Mouse (Mus musculus): ENCODE measurements around the gene Tbx3.

The Tbx3 gene

GRCm38 (mm10) chr5:119670566-119671108 lies at the start of gene Tbx3:
TSS of gene Tbx3 (plus strand) at chr5:119670669.
- DNase-seq, result peak; percentile 96

DNA sequence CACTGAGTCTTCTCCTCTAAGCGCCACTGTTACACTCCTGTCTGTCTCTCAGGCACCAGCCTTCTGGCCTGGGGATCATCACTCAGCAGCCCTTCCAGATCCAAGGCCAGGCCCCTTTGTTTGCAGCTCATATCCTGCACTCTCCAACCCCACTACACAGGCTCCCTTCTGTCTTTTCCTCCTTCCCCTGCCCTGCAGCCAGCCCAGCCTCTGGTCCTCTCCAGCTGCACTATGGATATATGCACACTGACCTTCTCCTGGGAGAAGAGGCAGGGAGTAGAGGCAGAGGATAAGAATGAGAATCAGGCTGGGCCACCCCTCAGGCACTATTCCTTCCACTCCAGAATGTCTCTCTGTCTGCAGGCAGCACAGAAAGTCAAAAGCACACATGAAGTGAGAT lies 48.4 kb upstream of the Tbx3 start:
- no peak for DNase-seq

DNA sequence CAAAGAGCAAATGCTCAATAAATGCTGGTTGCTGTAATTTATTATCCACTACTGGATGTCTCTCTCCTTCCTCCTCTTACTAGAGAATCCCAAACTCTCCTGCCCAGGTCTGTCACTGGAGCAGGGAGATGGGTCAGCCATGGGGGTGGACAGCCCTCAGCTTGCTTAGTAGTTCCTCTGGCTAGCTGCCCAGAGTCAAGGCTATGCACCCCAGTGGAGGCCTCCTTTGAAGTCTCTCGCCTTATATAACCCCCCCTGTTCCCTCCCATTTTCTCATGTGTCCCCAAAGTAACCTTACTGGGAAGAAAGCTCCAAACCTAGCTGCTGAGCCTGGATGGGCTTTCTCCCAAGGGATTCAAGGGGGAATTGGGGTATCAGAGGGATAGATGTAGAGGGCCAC lies 45.9 kb upstream of the Tbx3 start:
- no peak for DNase-seq

DNA sequence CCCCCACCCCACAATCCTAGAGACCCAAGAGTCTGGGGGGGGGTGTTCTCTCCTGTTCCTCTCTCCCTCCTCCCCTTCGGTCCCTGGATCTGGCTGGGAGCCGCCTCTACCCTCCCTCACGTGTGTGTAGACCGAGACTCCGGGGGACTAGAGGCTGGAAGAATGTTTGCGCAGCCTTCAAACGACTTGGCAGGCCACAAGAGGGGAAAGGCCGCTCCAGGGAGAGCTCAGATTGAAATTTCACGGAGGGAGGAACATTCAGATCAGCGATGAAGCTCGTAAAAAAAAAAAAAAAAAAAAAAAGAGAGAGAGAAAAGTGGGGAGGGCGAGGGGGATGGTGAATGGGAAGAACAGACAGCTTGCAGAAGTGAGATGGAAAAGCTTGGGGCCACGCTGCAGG lies 44.9 kb upstream of the Tbx3 start:
- no peak for DNase-seq

- DNase-seq, result no peak
Observed at GRCm38 (mm10) chr5:119626154-119626553, 44.3 kb upstream of the Tbx3 start.

- DNase-seq, result no peak
Observed at GRCm38 (mm10) chr5:119626662-119627061, 43.8 kb upstream of the Tbx3 start.

DNA sequence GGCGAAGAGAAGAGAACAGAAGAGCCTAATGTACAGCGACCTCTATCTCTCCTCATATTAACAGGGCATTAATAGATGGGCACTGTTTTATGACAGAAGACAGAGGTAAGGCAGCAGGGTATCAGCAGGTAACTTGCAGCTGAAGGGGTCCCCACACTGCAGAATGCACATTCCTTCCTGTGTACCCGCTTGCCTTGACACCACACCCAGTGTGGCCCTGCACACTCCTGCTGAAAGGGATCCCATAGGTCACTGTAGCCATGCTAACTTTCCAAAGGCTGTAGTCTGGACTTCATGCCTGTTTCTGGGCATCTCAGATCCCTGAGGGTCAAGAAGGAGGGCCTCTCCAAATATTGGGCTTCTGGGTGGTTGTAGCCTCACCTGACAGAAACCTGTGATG lies 42.4 kb upstream of the Tbx3 start:
- no peak for DNase-seq

- peak; percentile 56 for DNase-seq
Observed at GRCm38 (mm10) chr5:119628746-119629327, 41.6 kb upstream of the Tbx3 start.

- DNase-seq, result no peak
Observed at GRCm38 (mm10) chr5:119633581-119633980, 36.9 kb upstream of the Tbx3 start.

DNA sequence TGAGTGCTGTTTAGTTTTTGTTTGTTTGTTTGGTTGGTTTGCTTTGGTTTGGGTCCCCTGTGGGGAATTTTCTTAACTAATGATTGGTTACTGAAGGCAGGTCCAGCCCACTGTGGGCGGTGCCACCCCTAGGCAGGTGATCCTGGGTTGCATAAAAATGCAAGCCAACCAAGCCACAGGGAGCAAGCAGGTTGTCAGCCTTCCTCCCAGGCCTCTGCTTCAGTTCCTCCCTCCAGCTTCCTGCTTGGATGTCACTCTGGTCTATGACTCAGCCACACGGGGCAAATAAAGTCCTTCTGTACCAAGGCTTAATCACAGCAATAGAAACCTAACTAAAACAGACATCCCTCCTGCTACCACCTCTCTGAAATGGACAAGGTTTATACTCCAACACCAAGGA lies 35.6 kb upstream of the Tbx3 start:
- DNase-seq, result no peak

- DNase-seq, result no peak
Observed at GRCm38 (mm10) chr5:119638300-119638699, 32.2 kb upstream of the Tbx3 start.

DNA sequence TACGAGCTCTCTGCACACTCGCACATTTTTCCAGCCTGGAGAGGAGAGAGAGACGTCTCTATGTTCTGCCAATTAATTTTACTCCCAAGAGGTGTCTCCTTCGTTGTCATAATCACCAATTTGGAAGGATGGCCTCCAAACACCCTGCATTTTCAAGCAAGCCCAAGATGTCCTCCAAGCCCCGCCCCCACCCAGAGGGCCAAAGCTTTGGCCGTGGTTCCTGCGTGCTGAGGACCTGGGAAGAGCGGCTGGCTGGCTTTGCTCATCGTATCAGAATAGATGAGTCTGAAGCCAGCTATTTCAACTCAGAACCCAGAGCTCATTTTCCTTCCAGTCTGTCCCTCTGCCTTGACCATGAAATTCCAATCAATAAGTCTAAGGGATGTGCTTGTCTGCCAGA lies 29.4 kb upstream of the Tbx3 start:
- DNase-seq, result no peak

GRCm38 (mm10) chr5:119641714-119642113 lies 28.8 kb upstream of the Tbx3 start:
- DNase-seq, result peak; percentile 44

- DNase-seq, result no peak
Observed at GRCm38 (mm10) chr5:119646965-119647364, 23.5 kb upstream of the Tbx3 start.

- no peak for DNase-seq
Observed at GRCm38 (mm10) chr5:119651135-119651965, 19.1 kb upstream of the Tbx3 start.

DNA sequence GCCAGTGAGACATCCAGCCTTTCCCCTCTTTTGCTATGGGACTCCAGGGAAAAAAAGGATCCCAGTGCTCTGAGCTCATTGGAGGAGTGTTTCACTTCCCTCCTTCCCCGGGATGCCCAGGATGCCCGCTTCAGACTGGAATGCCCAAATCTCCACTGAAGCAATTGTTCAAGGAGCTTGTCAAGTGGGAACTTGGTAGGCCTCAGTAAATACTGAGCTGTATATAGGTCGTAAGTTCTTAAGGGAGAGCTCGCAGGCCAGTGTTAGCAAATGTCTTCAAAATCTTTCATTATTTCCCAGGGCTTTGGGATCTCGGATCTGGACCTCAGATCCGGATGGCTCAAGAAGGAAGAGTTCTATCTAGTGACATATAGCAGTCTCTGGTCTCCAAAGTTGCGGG lies 14.1 kb upstream of the Tbx3 start:
- DNase-seq, result no peak

GRCm38 (mm10) chr5:119656856-119657255 lies 13.6 kb upstream of the Tbx3 start:
- DNase-seq, result no peak

DNA sequence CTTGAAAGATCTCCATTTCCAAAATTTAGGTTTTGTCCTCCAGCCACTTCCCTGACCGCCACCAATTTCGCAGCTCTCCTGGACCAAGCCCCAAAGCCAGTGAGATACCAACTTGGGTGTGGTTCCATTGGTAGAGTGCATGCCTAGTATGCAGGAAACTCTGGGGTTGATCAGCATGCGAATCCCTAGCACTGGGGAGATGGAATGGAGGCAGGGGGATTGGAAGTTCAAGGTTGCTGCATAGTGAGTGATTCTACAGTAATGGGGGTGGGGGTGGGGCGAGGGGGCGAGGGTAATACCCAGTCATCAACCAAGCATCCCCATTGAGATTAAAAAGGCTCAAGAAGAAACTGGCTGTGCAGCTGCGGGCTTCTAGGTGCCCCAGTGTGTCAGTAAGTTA lies 13.1 kb upstream of the Tbx3 start:
- no peak for DNase-seq

DNA sequence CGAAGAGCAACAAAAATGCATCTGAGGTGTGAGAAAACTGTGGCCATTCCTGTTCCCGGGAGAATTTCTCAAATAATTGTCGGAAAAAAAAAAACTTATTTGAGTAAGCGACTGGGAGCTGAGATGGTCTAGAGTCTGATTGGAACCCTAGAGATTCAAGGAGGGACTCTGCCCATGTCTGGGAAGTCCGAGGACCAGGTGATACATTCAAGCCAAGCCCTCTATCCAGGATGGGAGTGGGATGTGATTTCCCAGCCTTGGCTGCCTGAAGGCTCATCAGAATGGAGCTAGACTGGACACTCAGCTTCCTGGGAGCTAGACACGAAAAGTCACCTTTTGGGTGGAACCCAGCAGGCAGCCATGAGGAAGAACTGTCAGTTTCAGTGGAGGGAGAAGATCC lies 12.7 kb upstream of the Tbx3 start:
- DNase-seq, result no peak

DNA sequence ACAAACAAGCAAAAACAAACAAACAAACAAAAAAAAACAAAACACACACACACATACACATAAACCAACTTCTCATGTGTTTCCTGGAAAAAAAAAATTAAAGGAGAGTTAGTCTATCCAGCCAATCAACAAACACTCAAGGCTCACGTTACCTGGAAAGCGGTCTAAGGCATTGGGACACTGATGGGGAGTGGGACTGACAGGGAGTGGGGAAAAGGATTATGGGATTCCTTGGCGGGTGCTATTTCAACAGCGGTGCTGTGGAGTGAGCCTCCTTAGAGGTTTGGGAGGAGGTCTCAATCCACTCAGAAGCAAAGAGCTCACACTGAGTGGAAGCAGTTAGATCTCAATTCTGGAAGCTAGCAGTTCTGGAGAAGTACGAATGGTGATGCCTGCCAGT lies 12.1 kb upstream of the Tbx3 start:
- DNase-seq, result no peak

GRCm38 (mm10) chr5:119659041-119659440 lies 11.4 kb upstream of the Tbx3 start:
- no peak for DNase-seq

- no peak for DNase-seq
Observed at GRCm38 (mm10) chr5:119660526-119661410, 9.7 kb upstream of the Tbx3 start.

GRCm38 (mm10) chr5:119661474-119661873 lies 9.0 kb upstream of the Tbx3 start:
- no peak for DNase-seq

All from embryo, embryonic 11 days (tissue).